Mouse (Mus musculus): Measurements from ENCODE around the gene Zfp385b.

- TF ChIP-seq CTCF (IDR thresholded peaks at IDR 0.05; ENCODE audit: control insufficient read depth, insufficient read depth, low read length) (no peak), POLR2A (IDR thresholded peaks at IDR 0.05; ENCODE audit: borderline replicate concordance, control insufficient read depth, low read depth, low read length) (no peak)
Observed at GRCm38 (mm10) chr2:77503674-77504351, 315.6 kb downstream of the Zfp385b start.
